Mouse (Mus musculus): Measurements from ENCODE around the gene Tmem86a.

The Tmem86a gene

GRCm38 (mm10) chr7:47076729-47077128 is 26.3 kb downstream of the Tmem86a start:
- DNase-seq (ENCODE audit: low read depth), result no peak

DNA sequence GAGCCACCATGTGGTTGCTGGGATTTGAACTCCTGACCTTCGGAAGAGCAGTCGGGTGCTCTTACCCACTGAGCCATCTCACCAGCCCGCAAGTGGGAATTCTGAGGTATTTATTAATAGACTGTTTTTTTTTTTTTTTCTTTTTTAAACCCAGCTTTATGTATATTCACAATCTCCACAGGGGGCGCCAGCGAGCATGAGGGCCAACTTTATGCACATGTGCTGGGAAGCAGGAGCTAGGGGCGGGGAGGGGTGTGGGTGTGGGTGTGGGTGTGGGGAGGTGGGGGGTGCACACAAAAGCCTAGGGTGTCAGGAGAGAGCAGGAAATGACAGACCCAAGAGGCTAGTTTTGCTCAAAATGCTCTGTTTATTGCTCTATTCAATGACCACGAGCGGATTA is 27.1 kb downstream of the Tmem86a start:
- peak; percentile 62 for DNase-seq (ENCODE audit: low read depth)

DNA sequence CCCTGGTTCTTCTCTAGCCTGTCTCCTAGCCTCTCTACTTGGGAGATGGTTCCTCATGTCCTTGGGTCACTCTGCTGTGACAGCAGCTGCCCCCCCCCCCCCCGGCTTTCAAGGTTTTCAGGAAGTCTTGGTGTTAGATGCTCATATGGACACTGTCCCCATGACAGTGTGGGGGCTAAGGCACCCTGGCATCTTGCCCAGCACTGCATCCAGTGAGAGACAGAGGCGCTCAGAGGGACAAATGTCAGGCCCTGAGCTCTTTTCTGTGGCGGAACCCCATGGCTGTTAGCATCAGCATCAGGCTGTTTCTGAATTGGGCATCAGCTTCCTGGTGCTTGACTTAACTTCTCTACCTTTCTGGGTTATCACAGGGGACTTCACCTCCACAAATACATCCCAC is 30.5 kb downstream of the Tmem86a start:
- DNase-seq (ENCODE audit: low read depth), result no peak

- peak; percentile 60 for DNase-seq (ENCODE audit: low read depth)
Measured at GRCm38 (mm10) chr7:47081277-47081676, 30.9 kb downstream of the Tmem86a start.

DNA sequence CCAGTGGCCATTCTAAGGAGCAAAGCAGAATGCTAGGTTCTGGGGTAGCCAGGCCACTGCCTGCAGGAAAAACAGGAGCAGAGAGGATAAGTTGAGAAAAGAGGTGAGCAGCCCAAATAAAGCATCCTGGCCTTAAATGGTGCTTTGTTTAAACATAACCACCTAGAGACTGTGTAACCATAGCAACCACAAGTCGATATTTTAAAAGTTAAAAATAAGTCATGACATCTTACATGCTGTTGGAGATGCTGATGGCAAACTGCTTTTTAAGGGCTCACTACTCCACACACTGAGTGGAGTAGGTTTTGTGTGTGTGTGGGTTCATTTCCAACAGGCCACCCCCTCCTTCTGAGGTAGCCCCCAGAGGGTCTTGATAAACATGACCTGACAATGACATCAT is 34.7 kb downstream of the Tmem86a start:
- no peak for DNase-seq (ENCODE audit: low read depth)

DNA sequence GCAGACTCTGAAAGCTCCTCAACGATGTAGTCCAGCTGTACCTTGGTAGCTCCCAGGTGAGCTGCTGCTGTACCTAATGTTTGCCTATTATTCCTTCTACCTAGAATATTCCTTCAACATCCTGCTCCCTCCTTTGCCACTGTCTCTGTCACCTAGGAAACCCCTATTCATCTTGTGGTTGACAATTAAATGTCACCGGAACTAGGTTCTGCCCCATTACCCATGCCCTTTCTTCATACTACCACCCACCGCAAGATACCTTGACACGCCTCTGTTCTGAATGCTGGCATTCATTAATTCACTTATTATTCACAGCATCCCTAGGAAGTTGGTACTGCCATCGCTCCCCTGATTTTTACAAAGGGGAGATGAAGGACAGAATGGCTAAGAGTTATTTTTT is 43.5 kb downstream of the Tmem86a start:
- DNase-seq (ENCODE audit: low read depth), result no peak

DNA sequence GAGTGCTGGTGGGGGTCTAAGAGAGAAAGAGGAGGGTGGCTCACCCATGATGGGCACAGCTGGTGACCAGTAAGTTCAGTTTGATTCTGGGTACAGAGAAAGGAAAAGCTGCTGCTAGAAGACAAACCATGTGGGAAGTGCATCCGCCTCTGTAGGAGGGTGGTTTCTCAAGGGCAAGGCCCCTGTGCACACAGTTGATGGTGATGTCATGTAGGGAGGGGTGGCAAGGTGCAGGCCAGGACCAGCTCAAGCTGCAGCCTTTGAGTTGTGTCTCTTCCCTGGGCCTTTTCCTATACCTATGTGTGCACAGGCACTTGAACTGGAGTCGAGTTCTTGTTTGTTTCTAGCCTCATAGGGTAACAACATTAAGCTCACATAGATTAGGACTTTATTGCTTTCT is 44.6 kb downstream of the Tmem86a start:
- no peak for DNase-seq (ENCODE audit: low read depth)

DNA sequence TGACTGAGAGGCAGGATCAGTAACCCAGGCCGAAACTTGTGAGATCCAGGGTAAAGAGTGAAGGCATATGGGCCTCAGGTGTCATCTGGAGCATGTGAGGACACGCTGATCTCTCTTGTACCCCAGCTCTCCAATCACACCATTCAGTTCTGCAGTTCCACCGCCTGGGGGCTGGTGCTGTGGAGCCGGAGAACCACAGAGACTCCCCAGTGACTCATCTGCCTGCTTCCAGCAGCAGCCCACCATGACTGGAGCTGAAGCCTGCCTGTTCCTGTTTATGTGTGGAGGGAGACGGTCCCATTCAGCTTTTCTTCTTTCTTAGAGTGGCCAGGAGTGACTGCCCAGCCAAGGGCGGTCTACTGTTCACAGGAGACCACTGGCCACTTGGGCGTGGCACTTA is 47.6 kb downstream of the Tmem86a start:
- no peak for DNase-seq (ENCODE audit: low read depth)

DNA sequence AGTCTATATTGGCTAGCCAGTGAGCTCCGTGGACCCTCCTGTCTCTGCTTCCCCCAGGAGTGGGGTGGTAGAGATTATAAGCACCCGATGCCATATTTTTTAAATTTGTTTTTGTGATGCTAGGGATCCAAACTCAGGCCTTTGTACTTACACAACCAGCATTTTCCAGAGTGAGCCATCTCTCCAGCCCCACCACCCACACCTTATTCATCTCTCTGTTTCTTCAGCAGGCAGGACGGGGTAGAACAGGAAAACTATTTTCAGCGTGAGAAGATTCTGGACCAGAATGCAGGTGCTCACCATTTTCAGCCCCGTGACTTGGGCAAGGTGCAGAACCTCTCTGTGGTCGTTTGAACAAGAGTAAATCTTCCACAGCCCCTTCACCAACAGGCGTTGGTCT is 48.9 kb downstream of the Tmem86a start:
- DNase-seq (ENCODE audit: low read depth), result no peak

DNA sequence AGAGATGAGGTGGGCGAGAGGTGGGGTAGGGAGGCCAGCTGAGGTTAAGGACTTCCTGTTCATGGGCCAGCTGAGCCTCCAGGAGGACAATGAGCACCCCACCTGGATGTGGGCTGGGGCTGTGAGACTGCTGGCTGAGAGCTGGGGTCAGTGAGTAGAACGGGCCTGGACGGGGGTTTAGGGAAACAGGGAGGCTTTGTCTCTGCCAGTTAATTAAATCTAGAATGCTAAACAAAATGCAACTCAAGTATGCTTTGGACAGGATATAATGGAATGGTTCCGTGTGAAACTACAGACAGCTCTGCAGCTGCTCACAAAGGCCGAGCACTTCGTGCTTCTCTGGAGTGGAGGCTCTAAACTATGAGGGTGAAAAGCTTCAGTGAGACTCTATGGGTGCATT is 50.2 kb downstream of the Tmem86a start:
- no peak for DNase-seq (ENCODE audit: low read depth)

- DNase-seq (ENCODE audit: low read depth), result no peak
Measured at GRCm38 (mm10) chr7:47102970-47103369, 52.6 kb downstream of the Tmem86a start.

DNA sequence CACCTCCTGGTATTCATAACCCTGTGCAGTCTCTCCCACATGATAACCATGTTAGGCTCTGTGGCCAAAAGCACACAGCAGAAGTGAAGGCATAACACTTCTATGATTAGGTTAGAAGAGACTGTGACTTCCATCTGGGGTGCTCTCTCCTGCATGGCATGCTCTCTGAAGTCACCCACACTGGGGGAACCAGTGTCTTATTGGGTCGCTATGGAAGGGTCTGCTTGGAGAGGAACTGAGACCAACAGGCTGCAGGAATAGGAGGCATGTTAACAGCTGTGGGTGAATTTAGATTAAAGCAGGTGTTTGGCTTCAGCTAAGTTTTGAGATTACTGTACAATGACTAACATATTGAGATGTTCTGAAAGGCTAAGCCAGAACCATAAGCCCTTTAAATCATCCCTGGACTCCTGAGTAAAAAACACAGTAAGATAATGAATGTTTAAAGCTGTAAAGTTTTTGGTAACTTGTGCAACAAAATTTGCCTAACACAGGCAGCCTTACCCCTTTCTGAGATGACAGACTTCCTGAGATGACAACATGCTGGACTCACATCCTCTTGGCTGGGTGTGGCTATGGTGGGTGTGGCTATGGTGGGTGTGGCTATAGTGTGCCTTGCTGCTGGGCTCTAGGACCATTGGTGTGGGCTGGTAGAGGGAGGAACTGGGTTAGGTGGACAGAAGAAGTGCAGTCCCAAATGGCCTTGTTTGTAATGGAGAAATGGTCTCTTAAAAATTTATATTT is 53.4 kb downstream of the Tmem86a start:
- peak; percentile 20 for DNase-seq (ENCODE audit: low read depth)

Measured in naive thymus-derived CD4-positive, alpha-beta T cell, adult 2 months (primary cell).